Mouse (Mus musculus) heart, embryonic 13.5 days (tissue): Measurements from ENCODE around the gene Zfp36l1. TPM values are rescaled to one million over a fixed set of nuclear protein-coding genes. Genes with fewer than 3 reads are reported as not detected.

ENCODE experiments used
- ATAC-seq: fragments of 200-750 bp; cut with Nextera tagmentation; 2 replicates; pipeline ENCODE4 v1.8.0; 2017; ENCODE audit warnings: moderate TSS enrichment; ENCODE audit not compliant: insufficient number of reproducible peaks, low FRiP score, low TSS enrichment; ENCODE audit errors: extremely low read depth
- H3K27ac ChIP-seq: fragments of 300-500 bp; sonication (generic); replicated peaks from 2 replicates; pipeline ENCODE4 v1.5.1; 2015; ENCODE audit warnings: moderate library complexity, mild to moderate bottlenecking, inconsistent platforms
- H3K27me3 ChIP-seq: fragments of 300-500 bp; sonication (generic); replicated peaks from 2 replicates; pipeline ENCODE4 v1.6.1; 2015; ENCODE audit warnings: mild to moderate bottlenecking, inconsistent platforms
- H3K36me3 ChIP-seq: fragments of 300-500 bp; sonication (generic); 2 replicates; pipeline ENCODE4 v1.6.1; 2015; ENCODE audit warnings: mild to moderate bottlenecking, inconsistent platforms
- H3K4me1 ChIP-seq: fragments of 300-500 bp; sonication (generic); 2 replicates; pipeline ENCODE4 v1.6.1; 2015; ENCODE audit warnings: inconsistent platforms
- H3K4me2 ChIP-seq: fragments of 300-500 bp; sonication (generic); 2 replicates; pipeline ENCODE4 v1.6.1; 2015; ENCODE audit warnings: inconsistent platforms, mild to moderate bottlenecking, moderate library complexity
- H3K4me3 ChIP-seq: fragments of 300-500 bp; sonication (generic); 2 replicates; pipeline ENCODE4 v1.5.1; 2015; ENCODE audit warnings: moderate library complexity, mild to moderate bottlenecking, inconsistent platforms
- H3K9ac ChIP-seq: fragments of 300-500 bp; sonication (generic); 2 replicates; pipeline ENCODE4 v1.6.1; 2015; ENCODE audit warnings: inconsistent platforms, mild to moderate bottlenecking, moderate library complexity
- H3K9me3 ChIP-seq: fragments of 300-500 bp; sonication (generic); 2 replicates; pipeline ENCODE4 v1.6.1; 2016; ENCODE audit warnings: inconsistent platforms
- WGBS: fragments of 180-500 bp; shearing (Covaris S2); methylation state at CpG from one replicate; pipeline ENCODE4 v1.1.7; 2015; ENCODE audit warnings: mixed read lengths; 5-methylcytosine and 5-hydroxymethylcytosine counted together
- polyA plus RNA-seq: library from polyadenylated mRNA; unstranded; fragments of >200 nt; fragmentation: Nextera tagmentation; extraction: Ambion mirVana; gene quantifications from 2 replicates; pipeline ENCODE4 v1.2.1, GENCODE M21; 2015

Gene Zfp36l1
- polyA plus RNA-seq, 1 experiment from 2014 or later = 96.2 TPM

- no peak overlapping the region for H3K4me3 ChIP-seq
- peaks cover 42% of the 10 kb centered on the region for H3K4me1 ChIP-seq
- H3K9ac ChIP-seq = no peak overlapping the region; the same call in 1 of the 2 replicates
- WGBS = 0% methylated on average over 3 of the region's 3 CpGs
- no peaks in the 10 kb centered on the region for H3K36me3 ChIP-seq
- no peaks in the 10 kb centered on the region for H3K27me3 ChIP-seq
- peak overlapping the region; percentile 96 for H3K27ac ChIP-seq
- ATAC-seq = peak; percentile 75
- no peaks in the 10 kb centered on the region for H3K9me3 ChIP-seq
- peak overlapping the region; percentile 33; the same call in 1 of the 2 replicates for H3K4me2 ChIP-seq
Observed at GRCm38 (mm10) chr12:80083937-80084336, 28.9 kb downstream of the Zfp36l1 start.

GRCm38 (mm10) chr12:80083133-80083821, 29.5 kb downstream of the Zfp36l1 start:
- Histone ChIP-seq H3K4me1 (peaks cover 42% of the 10 kb centered on the region), H3K27ac (peak overlapping the region; percentile 96), H3K4me2 (0 out of 2 replicates have a peak overlapping the region, but pooled peaks have one; percentile 33), H3K36me3 (no peaks in the 10 kb centered on the region), H3K27me3 (no peaks in the 10 kb centered on the region), H3K9ac (no peak overlapping the region; the same call in 1 of the 2 replicates), H3K9me3 (no peaks in the 10 kb centered on the region), H3K4me3 (no peak overlapping the region)
- 43% methylated on average over 7 of the region's 7 CpGs for WGBS
- ATAC-seq = no peak

- H3K4me1 ChIP-seq = peaks cover 42% of the 10 kb centered on the region
- WGBS = 89% methylated on average over 4 of the region's 4 CpGs
- H3K4me3 ChIP-seq = no peak overlapping the region
Observed at GRCm38 (mm10) chr12:80082730-80083129, 30.1 kb downstream of the Zfp36l1 start.

GRCm38 (mm10) chr12:80081440-80081839, 31.4 kb downstream of the Zfp36l1 start:
- no peaks in the 10 kb centered on the region for H3K36me3 ChIP-seq
- no peak for ATAC-seq
- no peak overlapping the region for H3K9ac ChIP-seq
- H3K27ac ChIP-seq = no peak overlapping the region
- H3K4me2 ChIP-seq = no peak overlapping the region
- 86% methylated on average over 2 of the region's 2 CpGs for WGBS
- no peaks in the 10 kb centered on the region for H3K9me3 ChIP-seq
- no peaks in the 10 kb centered on the region for H3K27me3 ChIP-seq
- H3K4me3 ChIP-seq = no peak overlapping the region
- peaks cover 42% of the 10 kb centered on the region for H3K4me1 ChIP-seq

More at GRCm38 (mm10) chr12:80082730-80083129, 30.1 kb downstream of the Zfp36l1 start:
- ATAC-seq = no peak
- Histone ChIP-seq H3K9ac (no peak overlapping the region), H3K36me3 (no peaks in the 10 kb centered on the region), H3K4me2 (no peak overlapping the region), H3K9me3 (no peaks in the 10 kb centered on the region), H3K27ac (peak overlapping the region; percentile 96), H3K27me3 (no peaks in the 10 kb centered on the region)

GRCm38 (mm10) chr12:80079937-80080336, 32.9 kb downstream of the Zfp36l1 start:
- H3K9ac ChIP-seq = no peak overlapping the region
- no peak overlapping the region for H3K4me3 ChIP-seq
- no peaks in the 10 kb centered on the region for H3K36me3 ChIP-seq
- no peak for ATAC-seq
- peaks cover 36% of the 10 kb centered on the region for H3K4me1 ChIP-seq
- H3K9me3 ChIP-seq = no peaks in the 10 kb centered on the region
- 81% methylated on average over 4 of the region's 4 CpGs for WGBS
- H3K27me3 ChIP-seq = no peaks in the 10 kb centered on the region
- H3K4me2 ChIP-seq = no peak overlapping the region
- no peak overlapping the region for H3K27ac ChIP-seq

- no peaks in the 10 kb centered on the region for H3K36me3 ChIP-seq
- no peak overlapping the region for H3K27ac ChIP-seq
- 67% methylated on average over 2 of the region's 2 CpGs for WGBS
- no peaks in the 10 kb centered on the region for H3K9me3 ChIP-seq
- no peak for ATAC-seq
- H3K9ac ChIP-seq = no peak overlapping the region
- H3K27me3 ChIP-seq = no peaks in the 10 kb centered on the region
- H3K4me3 ChIP-seq = no peak overlapping the region
- H3K4me1 ChIP-seq = no peaks in the 10 kb centered on the region
- no peak overlapping the region for H3K4me2 ChIP-seq
Observed at GRCm38 (mm10) chr12:80074331-80074730, 38.5 kb downstream of the Zfp36l1 start.

- no peak overlapping the region for H3K4me3 ChIP-seq
- H3K9ac ChIP-seq = no peak overlapping the region
- ATAC-seq = no peak
- WGBS = 69% methylated on average over 8 of the region's 8 CpGs
- H3K4me1 ChIP-seq = no peaks in the 10 kb centered on the region
- H3K36me3 ChIP-seq = no peaks in the 10 kb centered on the region
- H3K4me2 ChIP-seq = no peak overlapping the region
- H3K27ac ChIP-seq = no peak overlapping the region
- H3K9me3 ChIP-seq = no peaks in the 10 kb centered on the region
- no peaks in the 10 kb centered on the region for H3K27me3 ChIP-seq
Observed at GRCm38 (mm10) chr12:80070534-80071287, 42.1 kb downstream of the Zfp36l1 start.

- H3K36me3 ChIP-seq = no peaks in the 10 kb centered on the region
- no peak for ATAC-seq
- H3K9ac ChIP-seq = no peak overlapping the region
- H3K27me3 ChIP-seq = no peaks in the 10 kb centered on the region
- no peak overlapping the region for H3K4me3 ChIP-seq
- 71% methylated on average over 3 of the region's 3 CpGs for WGBS
- no peak overlapping the region for H3K27ac ChIP-seq
- no peaks in the 10 kb centered on the region for H3K9me3 ChIP-seq
- H3K4me2 ChIP-seq = no peak overlapping the region
- H3K4me1 ChIP-seq = peaks cover 10% of the 10 kb centered on the region
Observed at GRCm38 (mm10) chr12:80069040-80069439, 43.8 kb downstream of the Zfp36l1 start.

- H3K27me3 ChIP-seq = no peaks in the 10 kb centered on the region
- no peak for ATAC-seq
- H3K9ac ChIP-seq = no peak overlapping the region
- H3K9me3 ChIP-seq = no peaks in the 10 kb centered on the region
- H3K4me1 ChIP-seq = peaks cover 20% of the 10 kb centered on the region
- no peak overlapping the region for H3K27ac ChIP-seq
- no peak overlapping the region for H3K4me3 ChIP-seq
- 70% methylated on average over 7 of the region's 7 CpGs for WGBS
- H3K36me3 ChIP-seq = no peaks in the 10 kb centered on the region
- no peak overlapping the region for H3K4me2 ChIP-seq
Observed at GRCm38 (mm10) chr12:80068016-80068415, 44.8 kb downstream of the Zfp36l1 start.

- no peaks in the 10 kb centered on the region for H3K36me3 ChIP-seq
- H3K9me3 ChIP-seq = no peaks in the 10 kb centered on the region
- no peak overlapping the region for H3K27ac ChIP-seq
- no peak overlapping the region for H3K9ac ChIP-seq
- H3K4me3 ChIP-seq = no peak overlapping the region
- no peak overlapping the region for H3K4me2 ChIP-seq
- WGBS = 77% methylated on average over 8 of the region's 8 CpGs
- peaks cover 50% of the 10 kb centered on the region for H3K4me1 ChIP-seq
- no peak for ATAC-seq
- H3K27me3 ChIP-seq = no peaks in the 10 kb centered on the region
Observed at GRCm38 (mm10) chr12:80065049-80065448, 47.8 kb downstream of the Zfp36l1 start.

- H3K4me3 ChIP-seq = no peak overlapping the region
- no peak overlapping the region for H3K4me2 ChIP-seq
- no peak for ATAC-seq
- no peak overlapping the region for H3K27ac ChIP-seq
- no peaks in the 10 kb centered on the region for H3K36me3 ChIP-seq
- H3K4me1 ChIP-seq = peaks cover 57% of the 10 kb centered on the region
- no peak overlapping the region for H3K9ac ChIP-seq
- 75% methylated on average over 4 of the region's 4 CpGs for WGBS
- H3K27me3 ChIP-seq = no peaks in the 10 kb centered on the region
- H3K9me3 ChIP-seq = no peaks in the 10 kb centered on the region
Observed at GRCm38 (mm10) chr12:80064306-80064705, 48.5 kb downstream of the Zfp36l1 start.
